Mouse (Mus musculus) ES-E14 (cell line): ENCODE data around the gene Exoc5.

ENCODE experiments used
- CHD2 ChIP-seq: IDR thresholded peaks from 2 replicates; pipeline ENCODE4 v1.6.1; 2014; ENCODE audit warnings: mild to moderate bottlenecking, low read depth, low read length, inconsistent platforms
- HCFC1 ChIP-seq: IDR thresholded peaks from 2 replicates; pipeline ENCODE4 v1.6.1; 2012; ENCODE audit warnings: low read length, inconsistent platforms, borderline replicate concordance; ENCODE audit not compliant: insufficient read depth
- MAFK ChIP-seq: IDR thresholded peaks from 2 replicates; pipeline ENCODE4 v1.6.1; 2014; ENCODE audit warnings: mild to moderate bottlenecking, low read depth, low read length, inconsistent platforms; ENCODE audit not compliant: insufficient read depth
- ZC3H11A ChIP-seq: IDR thresholded peaks from 2 replicates; pipeline ENCODE4 v1.6.1; 2012; ENCODE audit warnings: low read depth, mild to moderate bottlenecking, inconsistent platforms, low read length, borderline replicate concordance
- ZNF384 ChIP-seq: IDR thresholded peaks from 2 replicates; pipeline ENCODE4 v1.6.1; 2012; ENCODE audit warnings: low read depth, low read length, inconsistent platforms

DNA sequence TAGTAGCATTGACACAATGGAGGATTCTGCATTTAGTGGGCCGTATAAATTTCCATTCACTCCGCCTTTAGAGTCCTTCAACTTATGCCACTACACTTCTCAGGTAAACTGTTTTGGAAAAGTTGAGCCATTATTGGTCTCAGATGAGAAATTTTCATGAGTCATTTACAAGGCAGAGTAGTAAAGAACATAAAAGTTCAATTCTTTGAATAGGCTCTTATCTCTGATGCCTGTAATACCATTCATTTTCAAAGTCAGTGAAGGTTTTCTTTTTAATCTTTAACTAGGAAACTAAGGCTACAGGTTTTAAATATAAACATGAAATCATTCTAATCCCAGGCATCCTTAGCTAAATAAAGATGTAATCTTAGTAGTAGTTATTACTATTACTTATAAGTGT, 12.4 kb upstream of the Exoc5 start:
- no peak for TF ChIP-seq ZC3H11A
- no peak for TF ChIP-seq CHD2
- TF ChIP-seq MAFK: no peak
- no peak for TF ChIP-seq ZNF384
- no peak for TF ChIP-seq HCFC1
